Mouse (Mus musculus) adipocyte (in vitro differentiated cells): ENCODE results near the gene Olfr832.
"Not testable (repeated sequence)": the region's sequence is repeated elsewhere in the genome, so short reads cannot be mapped to it uniquely, and the experiment has no call there.

Experiments used
- DNase-seq: peaks from one replicate; pipeline ENCODE4 v3.0.0-alpha.2; 2016; ENCODE audit warnings: low spot score

The Olfr832 gene

DNA sequence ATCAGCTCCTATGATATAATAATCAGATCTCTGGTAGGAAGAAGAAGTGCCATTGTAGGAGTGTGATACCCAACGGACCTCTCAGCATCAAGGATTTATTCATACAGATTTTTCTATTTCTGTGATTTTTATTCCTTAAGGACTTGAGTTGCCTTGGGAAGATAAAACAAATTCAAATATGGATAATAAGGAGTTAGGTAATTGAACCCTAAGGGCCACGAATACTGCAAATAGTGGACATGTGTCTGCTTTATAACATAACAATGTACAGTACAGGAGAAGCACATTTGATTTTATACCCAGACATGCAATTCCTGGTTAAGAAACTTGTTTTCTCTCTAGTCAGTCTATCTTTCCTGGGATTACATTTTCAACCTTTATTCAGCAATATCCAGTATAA lies at the start of gene Olfr832:
Gene Olfr832 (plus strand): TSS at position 301 of the 400 bp plus-strand sequence.
- not testable (repeated sequence) for DNase-seq

GRCm38 (mm10) chr9:18907699-18908098 lies 29.2 kb upstream of the Olfr832 start:
- not testable (repeated sequence) for DNase-seq

- not testable (repeated sequence) for DNase-seq
Measured at GRCm38 (mm10) chr9:18927921-18928320, 9.0 kb upstream of the Olfr832 start.

DNA sequence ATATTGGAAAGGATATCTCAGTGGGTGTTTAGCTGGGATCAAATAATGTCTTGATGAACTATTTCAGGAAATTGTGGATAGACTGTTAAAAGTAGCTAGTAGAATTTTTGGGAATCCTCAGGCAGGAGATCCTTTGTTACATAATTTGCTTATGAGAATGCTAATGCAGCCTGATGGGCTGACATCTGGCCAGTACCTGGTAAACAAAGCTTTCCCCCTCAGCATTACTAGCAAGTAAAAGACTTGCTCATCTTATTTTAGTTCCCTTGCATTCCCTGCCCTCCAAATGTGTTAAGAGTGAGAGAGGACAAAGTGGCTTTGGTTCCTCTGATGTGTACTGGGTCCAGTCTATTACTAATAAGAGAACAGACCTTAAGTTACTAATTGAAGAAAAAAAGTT lies 25.1 kb downstream of the Olfr832 start:
- no peak for DNase-seq

- DNase-seq, result no peak
Measured at GRCm38 (mm10) chr9:18987690-18988089, 50.8 kb downstream of the Olfr832 start, which contains the start of gene Olfr834. TSS of gene Olfr834 (plus strand) at chr9:18987990.
